Mouse (Mus musculus): ENCODE data around the gene Gm11596. TPM values are rescaled to one million over a fixed set of nuclear protein-coding genes. Genes with fewer than 3 reads are reported as not detected.
"Not testable (repeated sequence)": the region's sequence is repeated elsewhere in the genome, so short reads cannot be mapped to it uniquely, and the experiment has no call there.

Gm11596 gene
- not detected in 2 replicates for polyA plus RNA-seq (2015; fragmentation: Nextera tagmentation; extraction: Ambion mirVana)

- WGBS, result 76% methylated on average over 2 of the region's 2 CpGs
- ATAC-seq (ENCODE audit: extremely low read depth, insufficient number of reproducible peaks, low FRiP score, low TSS enrichment), result no peak
Measured at GRCm38 (mm10) chr11:99793367-99793766, at the start of gene Gm11596. Gm11596 (minus strand) TSS chr11:99793467.

GRCm38 (mm10) chr11:99842185-99842584 is 48.9 kb upstream of the Gm11596 start:
- 63% methylated on average over 1 of the region's 1 CpGs for WGBS
- Histone ChIP-seq H3K4me2 (no peak overlapping the region), H3K27ac (replicated peaks) (no peak overlapping the region), H3K9ac (no peak overlapping the region), H3K9me3 (no peaks in the 10 kb centered on the region), H3K36me3 (no peaks in the 10 kb centered on the region), H3K27me3 (replicated peaks) (no peaks in the 10 kb centered on the region), H3K4me1 (no peaks in the 10 kb centered on the region), H3K4me3 (no peak overlapping the region)
- ATAC-seq (ENCODE audit: extremely low read depth, insufficient number of reproducible peaks, low FRiP score, low TSS enrichment), result no peak

More at GRCm38 (mm10) chr11:99793367-99793766, at the start of gene Gm11596:
- no peak within 1 kb of the TSS for H3K4me3 ChIP-seq
- H3K9me3 ChIP-seq, result no peaks in the 10 kb centered on the region
- no peaks in the 10 kb centered on the region for H3K36me3 ChIP-seq
- H3K27me3 ChIP-seq (replicated peaks), result 0 out of 2 replicates have a peak, but pooled peaks cover 4% of the 10 kb centered on the region
- H3K27ac ChIP-seq (replicated peaks), result no peak within 1 kb of the TSS
- no peak within 1 kb of the TSS for H3K9ac ChIP-seq
- no peak within 1 kb of the TSS for H3K4me2 ChIP-seq
- no peaks in the 10 kb centered on the region for H3K4me1 ChIP-seq

GRCm38 (mm10) chr11:99837966-99838365 is 44.7 kb upstream of the Gm11596 start, which contains the start of gene 2300003K06Rik:
2300003K06Rik (minus strand) TSS chr11:99838066.
- H3K9me3 ChIP-seq, result no peaks in the 10 kb centered on the region
- no peak within 1 kb of the TSS for H3K9ac ChIP-seq
- H3K4me1 ChIP-seq, result no peaks in the 10 kb centered on the region
- H3K27ac ChIP-seq (replicated peaks), result no peak within 1 kb of the TSS
- no peak within 1 kb of the TSS for H3K4me3 ChIP-seq
- H3K36me3 ChIP-seq, result no peaks in the 10 kb centered on the region
- no peaks in the 10 kb centered on the region for H3K27me3 ChIP-seq (replicated peaks)
- ATAC-seq (ENCODE audit: extremely low read depth, insufficient number of reproducible peaks, low FRiP score, low TSS enrichment), result no peak
- no peak within 1 kb of the TSS for H3K4me2 ChIP-seq
- 53% methylated on average over 1 of the region's 1 CpGs for WGBS

- not testable (repeated sequence) for ATAC-seq (ENCODE audit: extremely low read depth, insufficient number of reproducible peaks, low FRiP score, low TSS enrichment); H3K27me3 ChIP-seq (replicated peaks); H3K4me3 ChIP-seq; H3K9ac ChIP-seq; H3K9me3 ChIP-seq; H3K4me2 ChIP-seq; H3K4me1 ChIP-seq; H3K27ac ChIP-seq (replicated peaks); H3K36me3 ChIP-seq
- 71% methylated on average over 2 of the region's 2 CpGs for WGBS
Measured at GRCm38 (mm10) chr11:99815566-99815965, 22.3 kb upstream of the Gm11596 start, which contains the start of gene Gm11564. Gm11564 (minus strand) TSS chr11:99815666.

GRCm38 (mm10) chr11:99809792-99810191 is 16.5 kb upstream of the Gm11596 start, which contains the start of gene Krtap4-13:
Krtap4-13 (minus strand) TSS chr11:99809892.
- H3K9me3 ChIP-seq; H3K9ac ChIP-seq; H3K36me3 ChIP-seq; H3K27me3 ChIP-seq (replicated peaks); H3K4me2 ChIP-seq; ATAC-seq (ENCODE audit: extremely low read depth, insufficient number of reproducible peaks, low FRiP score, low TSS enrichment); H3K4me3 ChIP-seq; H3K27ac ChIP-seq (replicated peaks); H3K4me1 ChIP-seq: not testable (repeated sequence)

GRCm38 (mm10) chr11:99804346-99804745 is 11.1 kb upstream of the Gm11596 start, which contains the start of gene Gm11554:
Gm11554 (minus strand) TSS chr11:99804446.
- WGBS, result no CpG with 5 or more reads among the region's 1 CpGs
- not testable (repeated sequence) for H3K9me3 ChIP-seq; H3K36me3 ChIP-seq; H3K4me3 ChIP-seq; H3K27me3 ChIP-seq (replicated peaks); H3K9ac ChIP-seq; H3K4me1 ChIP-seq; H3K27ac ChIP-seq (replicated peaks); ATAC-seq (ENCODE audit: extremely low read depth, insufficient number of reproducible peaks, low FRiP score, low TSS enrichment); H3K4me2 ChIP-seq

- not testable (repeated sequence) for H3K27ac ChIP-seq (replicated peaks); H3K9ac ChIP-seq; H3K27me3 ChIP-seq (replicated peaks); H3K4me2 ChIP-seq; H3K9me3 ChIP-seq; H3K36me3 ChIP-seq; H3K4me1 ChIP-seq; H3K4me3 ChIP-seq; ATAC-seq (ENCODE audit: extremely low read depth, insufficient number of reproducible peaks, low FRiP score, low TSS enrichment)
- WGBS, result no CpG with 5 or more reads among the region's 1 CpGs
Measured at GRCm38 (mm10) chr11:99798832-99799231, 5.6 kb upstream of the Gm11596 start, which contains the start of gene Gm11569. Gm11569 (minus strand) TSS chr11:99798932.

GRCm38 (mm10) chr11:99784900-99785299 is 8.4 kb downstream of the Gm11596 start, which contains the start of gene Krtap4-9:
Krtap4-9 (plus strand) TSS chr11:99785200.
- ATAC-seq (ENCODE audit: extremely low read depth, insufficient number of reproducible peaks, low FRiP score, low TSS enrichment); H3K36me3 ChIP-seq: not testable (repeated sequence)

GRCm38 (mm10) chr11:99780604-99781003 is 12.7 kb downstream of the Gm11596 start, which contains the start of gene Krtap4-8:
Krtap4-8 (minus strand) TSS chr11:99780704.
- Histone ChIP-seq H3K4me1 (peaks cover 4% of the 10 kb centered on the region; the same call in 1 of the 2 replicates), H3K27me3 (replicated peaks) (no peaks in the 10 kb centered on the region), H3K9me3 (no peaks in the 10 kb centered on the region), H3K27ac (replicated peaks) (no peak within 1 kb of the TSS), H3K36me3 (no peaks in the 10 kb centered on the region), H3K4me2 (no peak within 1 kb of the TSS), H3K9ac (no peak within 1 kb of the TSS), H3K4me3 (no peak within 1 kb of the TSS)
- 90% methylated on average over 2 of the region's 2 CpGs for WGBS
- ATAC-seq (ENCODE audit: extremely low read depth, insufficient number of reproducible peaks, low FRiP score, low TSS enrichment), result no peak

More at GRCm38 (mm10) chr11:99784900-99785299, 8.4 kb downstream of the Gm11596 start, which contains the start of gene Krtap4-9:
- H3K4me1 ChIP-seq; H3K27me3 ChIP-seq (replicated peaks); H3K4me3 ChIP-seq; H3K4me2 ChIP-seq; H3K9ac ChIP-seq; H3K27ac ChIP-seq (replicated peaks); H3K9me3 ChIP-seq: not testable (repeated sequence)

- H3K9ac ChIP-seq, result no peak overlapping the region
- no peaks in the 10 kb centered on the region for H3K9me3 ChIP-seq
- 66% methylated on average over 7 of the region's 7 CpGs for WGBS
- peaks cover 4% of the 10 kb centered on the region; the same call in 1 of the 2 replicates for H3K4me1 ChIP-seq
- H3K27me3 ChIP-seq (replicated peaks), result no peaks in the 10 kb centered on the region
- H3K27ac ChIP-seq (replicated peaks), result no peak overlapping the region
- no peaks in the 10 kb centered on the region for H3K36me3 ChIP-seq
- H3K4me2 ChIP-seq, result no peak overlapping the region
- ATAC-seq (ENCODE audit: extremely low read depth, insufficient number of reproducible peaks, low FRiP score, low TSS enrichment), result no peak
- no peak overlapping the region for H3K4me3 ChIP-seq
Measured at GRCm38 (mm10) chr11:99778401-99778800, 14.9 kb downstream of the Gm11596 start.

GRCm38 (mm10) chr11:99772813-99773212 is 20.5 kb downstream of the Gm11596 start, which contains the start of gene Gm11595:
Gm11595 (minus strand) TSS chr11:99772913.
- ATAC-seq (ENCODE audit: extremely low read depth, insufficient number of reproducible peaks, low FRiP score, low TSS enrichment); H3K9ac ChIP-seq; H3K36me3 ChIP-seq; H3K9me3 ChIP-seq; H3K27ac ChIP-seq (replicated peaks); H3K4me3 ChIP-seq; H3K4me1 ChIP-seq; H3K4me2 ChIP-seq; H3K27me3 ChIP-seq (replicated peaks): not testable (repeated sequence)

- 62% methylated on average over 2 of the region's 2 CpGs for WGBS
- H3K36me3 ChIP-seq, result no peaks in the 10 kb centered on the region
- ATAC-seq (ENCODE audit: extremely low read depth, insufficient number of reproducible peaks, low FRiP score, low TSS enrichment), result no peak
Measured at GRCm38 (mm10) chr11:99768410-99768809, 24.9 kb downstream of the Gm11596 start.

More at GRCm38 (mm10) chr11:99768410-99768809, 24.9 kb downstream of the Gm11596 start:
- H3K27me3 ChIP-seq (replicated peaks), result no peaks in the 10 kb centered on the region
- H3K4me2 ChIP-seq, result no peak overlapping the region
- no peak overlapping the region for H3K9ac ChIP-seq
- H3K4me3 ChIP-seq, result no peak overlapping the region
- no peak overlapping the region for H3K27ac ChIP-seq (replicated peaks)
- no peaks in the 10 kb centered on the region for H3K4me1 ChIP-seq
- H3K9me3 ChIP-seq, result no peaks in the 10 kb centered on the region

Measured in heart, embryonic 13.5 days (tissue).